Mouse (Mus musculus): ENCODE data around the gene Gm45753.

GRCm38 (mm10) chr8:45344298-45344697 lies 36.0 kb upstream of the Gm45753 start:
- TF ChIP-seq POLR2A (IDR thresholded peaks at IDR 0.05; ENCODE audit: low read depth, low read length) (no peak), CTCF (IDR thresholded peaks at IDR 0.05; ENCODE audit: extremely low read depth, insufficient read depth, insufficient read length, insufficient replicate concordance) (no peak)

All from spleen, adult 2 months (tissue).